Mouse (Mus musculus) cerebellum, postnatal 14 days (tissue): ENCODE measurements at regions not wholly inside any gene's neighbourhood (a gene's known extent, or its start where the extent isn't known, plus 50 kb on each side); places are given as distances from the start of the nearest gene placed in this dataset.
"Not testable (repeated sequence)": the region's sequence is repeated elsewhere in the genome, so short reads cannot be mapped to it uniquely, and the experiment has no call there.

Experiments
- DNase-seq, 2 experiments: peaks; one replicate each; pipeline ENCODE4 v3.0.0; 2021; ENCODE audit warnings: mixed read lengths in 2 of 2

DNA sequence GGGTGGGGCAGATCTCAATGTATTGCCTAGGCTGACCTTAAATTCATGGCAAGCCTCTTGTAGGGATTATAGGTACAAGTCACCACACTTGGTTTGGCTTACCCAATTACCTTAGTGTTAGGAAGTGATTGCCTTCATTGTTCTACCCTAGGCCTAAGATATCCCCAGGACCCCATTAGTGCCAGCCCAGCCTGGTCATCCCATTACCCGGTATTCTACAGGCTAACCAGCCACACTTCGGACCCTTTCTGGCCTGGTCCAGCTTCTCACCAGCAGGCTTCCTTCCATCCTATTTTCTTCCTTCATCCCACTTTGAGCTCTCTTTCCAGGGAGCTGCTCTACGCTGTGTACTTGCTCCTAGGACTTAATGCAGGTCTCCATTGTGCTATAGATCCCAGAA lies 59.5 kb downstream of the Tex35 start:
- no peak for DNase-seq

DNA sequence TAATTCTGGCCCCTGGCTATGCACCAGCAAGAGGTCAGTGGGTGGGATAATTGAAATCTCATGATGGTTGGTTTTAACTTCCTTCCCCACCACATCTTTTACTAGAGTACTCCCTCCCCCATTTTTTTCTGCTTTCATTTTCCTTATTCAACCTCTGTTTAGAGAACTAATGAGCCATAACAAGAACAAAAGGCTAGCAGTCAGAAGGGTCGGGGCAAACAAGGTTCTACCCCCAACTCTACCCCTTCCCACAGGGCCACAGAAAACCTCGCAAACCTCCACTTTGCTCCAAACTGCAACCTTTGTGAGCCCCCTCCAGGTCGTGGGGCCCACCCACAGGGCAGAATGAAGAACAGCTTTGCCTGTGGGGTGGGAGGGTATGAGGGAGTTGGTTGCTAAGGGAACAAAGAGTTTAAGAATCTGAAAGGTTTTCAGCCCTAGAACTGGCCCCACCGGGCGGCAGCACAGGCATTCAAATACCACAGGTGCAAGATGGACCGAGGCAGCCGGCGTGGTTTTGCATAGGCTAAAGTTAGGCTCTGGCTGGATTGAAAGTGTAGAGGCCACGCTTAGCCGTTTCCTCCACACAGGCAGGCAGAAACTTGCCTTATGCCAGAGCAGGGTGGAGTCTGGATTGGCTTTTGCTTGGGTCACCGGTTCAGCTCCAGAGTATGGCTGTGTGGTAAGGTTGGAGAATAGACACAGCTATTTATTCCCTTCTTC lies 60.1 kb downstream of the Tex35 start:
- no peak for DNase-seq

DNA sequence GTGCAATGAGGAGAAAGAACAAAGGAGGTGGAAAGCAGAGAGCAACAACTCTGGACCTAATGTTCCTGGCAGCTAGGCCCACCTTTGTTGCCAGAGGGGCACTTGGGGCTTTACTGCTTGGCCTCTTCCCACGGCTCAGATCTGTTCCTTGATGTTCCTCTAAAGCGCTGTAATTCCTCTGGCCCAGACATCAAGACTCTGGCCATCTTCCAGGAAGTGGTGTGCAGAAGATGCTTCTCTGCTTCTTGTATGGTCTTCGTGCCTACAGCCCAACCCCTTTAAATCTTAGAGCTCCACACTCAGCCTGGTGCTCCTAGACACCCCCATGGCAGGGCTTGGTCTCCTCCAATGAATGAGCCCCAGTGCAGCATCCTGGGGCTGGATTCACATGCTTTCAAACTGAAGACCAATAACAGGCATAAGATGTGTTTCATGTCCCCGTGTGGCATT lies 60.7 kb downstream of the Tex35 start:
- peak in 1 of 2 experiments; percentile 42 for DNase-seq

DNA sequence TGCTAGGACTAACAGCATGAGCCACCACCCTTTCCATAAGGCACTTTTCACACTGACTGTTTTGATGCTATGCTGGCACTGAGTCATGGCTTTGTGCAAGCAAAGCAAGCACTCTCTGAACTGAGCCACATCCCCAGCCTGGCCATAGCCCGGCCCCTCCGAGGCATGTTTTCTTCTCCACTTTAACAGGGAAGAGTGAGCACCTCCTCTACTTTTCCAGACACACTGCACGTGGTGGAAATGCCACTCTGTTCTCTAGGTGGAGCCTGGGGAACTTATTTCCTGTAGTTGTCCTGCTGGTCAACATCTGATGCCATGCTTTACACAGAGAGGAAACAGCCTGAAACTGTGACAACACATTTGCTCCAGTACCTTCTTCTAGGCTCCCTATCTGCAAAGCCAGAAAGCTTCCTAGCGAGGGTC lies 61.7 kb downstream of the Tex35 start:
- no peak for DNase-seq

DNA sequence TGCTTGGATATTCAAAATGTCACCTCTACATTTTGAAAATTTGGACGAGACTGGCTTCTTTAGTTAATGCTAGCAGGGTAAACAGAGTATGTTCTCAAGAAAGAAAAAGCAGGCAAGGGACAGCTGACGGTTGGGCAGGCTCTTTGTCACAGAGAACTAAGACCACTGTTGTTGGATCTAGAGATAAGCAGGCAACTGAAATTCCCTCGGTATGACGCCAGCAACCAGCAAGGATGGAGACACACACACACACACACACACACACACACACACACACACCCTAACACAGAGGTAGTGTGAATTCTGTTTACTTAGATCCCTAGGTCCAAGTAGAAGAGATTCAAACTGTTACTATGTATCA lies 68.7 kb downstream of the Tex35 start:
- DNase-seq, result peak; percentile 32 to 52

DNA sequence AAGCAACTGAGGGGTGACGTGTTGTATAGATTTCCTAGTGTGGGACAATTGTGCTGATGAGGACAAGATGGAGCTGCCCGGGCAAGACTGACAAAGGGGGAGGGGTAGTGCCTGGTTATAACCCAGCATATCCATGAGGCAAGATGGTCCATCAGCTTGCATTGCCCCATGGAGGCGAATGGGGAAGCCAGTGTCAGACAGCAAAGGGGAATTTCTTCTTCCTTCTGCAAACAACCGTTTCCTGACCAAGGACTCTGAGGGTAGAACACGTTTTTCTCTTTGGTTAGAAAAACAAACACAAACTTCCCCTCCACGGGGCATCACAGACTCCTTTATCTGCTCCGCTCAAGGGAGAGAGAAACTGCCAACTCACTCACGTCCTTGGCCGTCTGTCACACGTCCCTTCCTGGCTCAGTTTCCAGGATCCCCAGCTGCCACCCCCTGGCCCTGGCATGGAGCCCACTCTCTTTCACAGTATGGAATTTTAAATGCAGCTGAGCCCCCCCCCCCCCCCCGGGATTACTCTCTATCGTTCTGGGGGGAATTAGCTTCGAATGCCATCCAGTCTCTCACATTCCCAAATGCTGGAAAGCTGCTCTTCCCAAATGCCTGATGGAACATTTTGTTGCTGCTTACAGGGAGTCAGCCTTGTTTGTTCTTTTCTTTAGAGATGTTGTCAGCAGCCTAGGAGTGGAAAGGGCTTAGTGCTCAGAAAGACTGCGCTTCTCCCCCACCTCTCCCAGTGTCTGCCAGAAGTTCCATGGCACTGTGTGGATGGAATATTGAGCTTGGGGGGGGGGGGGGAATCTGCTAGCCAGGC lies 69.3 kb downstream of the Tex35 start:
- DNase-seq, result peak; percentile 85 to 89

DNA sequence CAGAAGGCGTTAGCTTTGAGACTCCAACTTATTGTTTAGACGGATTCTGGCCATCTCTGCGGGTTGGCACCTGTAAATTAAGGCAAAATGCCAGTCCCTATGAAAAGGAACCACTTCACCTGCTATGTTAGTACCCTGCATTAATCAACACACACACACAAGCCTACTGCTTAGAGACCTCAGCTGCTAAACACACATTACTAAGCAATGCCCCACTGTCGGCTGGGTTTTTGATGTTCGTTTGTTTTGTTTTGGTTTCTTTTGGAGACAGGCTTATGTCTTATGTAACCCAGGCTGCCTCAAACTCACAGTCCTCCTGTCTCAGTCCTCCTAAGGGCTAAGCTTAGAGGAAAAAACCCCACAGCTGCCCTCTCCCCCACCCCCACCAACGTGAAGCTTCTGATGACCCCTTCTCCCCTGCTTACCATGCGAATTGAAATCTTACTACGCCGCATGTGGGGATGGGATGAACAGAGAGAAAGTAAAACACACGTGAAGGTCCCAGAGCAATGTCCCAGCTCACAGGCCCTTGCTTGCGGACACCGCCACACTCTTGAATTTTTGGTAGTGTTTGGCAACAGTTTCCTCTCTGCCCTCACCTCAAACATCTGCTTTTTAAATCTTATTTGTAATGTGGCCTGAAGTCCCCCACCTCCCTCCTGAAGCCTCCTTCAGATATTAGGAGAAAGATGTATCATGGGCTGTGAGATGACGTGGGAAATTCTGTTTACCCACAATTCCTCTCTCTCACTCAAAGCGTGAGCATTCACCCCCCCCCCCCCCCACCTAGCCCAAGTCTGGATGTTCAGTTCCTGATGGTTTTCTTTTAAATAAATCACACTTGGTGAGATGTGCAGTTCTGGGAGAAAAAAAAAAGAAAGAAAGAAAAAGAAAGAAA lies 70.1 kb downstream of the Tex35 start:
- no peak for DNase-seq

DNA sequence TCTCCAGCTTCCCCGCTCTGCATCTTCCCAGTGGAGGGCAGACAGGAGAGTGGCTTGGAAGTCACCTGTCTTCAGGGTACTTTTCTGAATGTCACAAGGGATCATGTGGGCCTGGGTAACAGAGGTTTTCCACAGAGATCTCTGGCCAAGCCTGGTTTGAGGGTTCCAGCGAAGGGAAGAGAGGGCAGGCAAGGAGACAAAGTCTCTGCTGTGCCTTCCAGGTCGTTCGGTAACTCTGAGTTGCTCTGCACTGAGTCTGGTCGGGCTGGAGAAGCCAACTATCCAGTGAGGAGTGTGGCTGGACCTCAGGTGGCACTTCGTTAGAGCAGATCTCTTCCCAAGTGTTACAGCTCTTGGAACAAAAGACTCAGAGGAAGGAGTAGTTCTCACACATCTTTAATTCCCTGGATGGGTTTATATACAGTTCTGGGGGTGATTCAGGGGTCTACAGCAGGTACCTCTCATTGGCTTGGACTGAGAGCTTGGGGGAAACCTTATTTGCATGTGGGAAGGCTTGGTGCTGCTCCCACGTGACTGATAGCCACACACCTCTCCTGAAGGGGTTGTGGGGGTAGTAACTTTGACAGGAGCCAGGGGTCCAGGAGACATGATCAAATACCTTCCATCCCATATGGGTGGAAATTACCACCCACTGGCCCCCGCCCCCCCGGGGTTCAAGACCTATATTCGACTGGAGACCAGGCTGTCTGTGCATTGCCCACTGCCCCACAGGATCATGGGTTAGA lies 71.1 kb downstream of the Tex35 start:
- no peak for DNase-seq

DNA sequence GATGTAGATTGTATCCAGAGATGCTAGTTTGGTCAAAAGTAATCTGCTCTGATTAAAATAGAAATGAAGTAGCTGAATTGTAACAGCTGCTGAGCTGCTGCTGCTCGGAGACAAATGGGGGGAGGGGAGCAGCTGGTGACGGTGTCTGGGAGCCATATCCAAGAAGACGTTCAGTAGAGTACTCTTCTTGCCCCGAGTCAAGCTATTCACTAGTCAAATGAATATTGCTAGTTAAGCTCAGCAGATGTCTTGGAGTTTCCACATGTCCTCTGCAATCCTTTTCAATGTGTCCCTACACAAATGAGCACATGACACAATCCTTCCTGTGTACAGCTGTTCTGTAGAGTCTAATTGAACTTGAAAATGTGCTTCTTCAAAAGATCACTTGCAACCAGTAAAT lies 71.7 kb downstream of the Tex35 start:
- DNase-seq, result no peak

DNA sequence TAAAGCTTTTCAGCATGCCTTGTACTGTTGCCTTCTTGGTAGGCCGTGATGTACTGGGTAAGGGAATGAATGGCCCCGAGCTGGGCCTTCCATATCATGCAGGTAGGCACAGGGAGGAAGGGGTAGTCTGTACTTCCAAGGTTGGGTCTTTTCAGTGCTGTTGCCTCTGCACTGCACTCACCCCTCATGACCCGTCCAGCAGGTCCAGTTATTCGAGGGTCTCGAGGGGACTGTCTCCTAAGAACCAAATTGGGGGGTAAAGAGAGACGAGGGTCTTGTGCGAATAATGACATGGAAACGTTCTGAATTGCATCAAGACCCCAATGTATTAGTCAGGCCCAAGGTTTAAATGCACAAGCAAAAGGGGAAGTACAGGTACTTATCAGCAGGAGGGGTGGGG lies 73.3 kb downstream of the Tex35 start:
- not testable (repeated sequence) for DNase-seq

DNA sequence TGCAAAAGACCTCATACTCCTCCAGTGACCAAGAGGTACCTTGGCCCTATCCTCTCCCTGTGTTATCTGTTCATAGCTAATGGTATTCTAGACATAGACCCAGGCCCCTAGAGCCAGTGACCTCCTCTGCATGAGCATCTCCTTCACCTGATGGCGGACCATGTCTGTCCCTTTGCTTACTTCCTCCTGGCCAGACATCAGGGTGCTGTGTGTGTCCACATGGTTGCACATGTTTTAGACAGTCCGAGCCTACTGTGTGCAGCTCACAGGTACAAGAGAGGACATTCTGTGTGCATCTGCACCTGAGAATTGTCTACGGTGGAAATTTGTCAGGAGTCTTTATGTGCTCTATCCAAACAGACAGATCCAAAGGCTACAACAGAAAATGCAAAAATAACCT lies 79.8 kb downstream of the Tex35 start:
- DNase-seq, result no peak

DNA sequence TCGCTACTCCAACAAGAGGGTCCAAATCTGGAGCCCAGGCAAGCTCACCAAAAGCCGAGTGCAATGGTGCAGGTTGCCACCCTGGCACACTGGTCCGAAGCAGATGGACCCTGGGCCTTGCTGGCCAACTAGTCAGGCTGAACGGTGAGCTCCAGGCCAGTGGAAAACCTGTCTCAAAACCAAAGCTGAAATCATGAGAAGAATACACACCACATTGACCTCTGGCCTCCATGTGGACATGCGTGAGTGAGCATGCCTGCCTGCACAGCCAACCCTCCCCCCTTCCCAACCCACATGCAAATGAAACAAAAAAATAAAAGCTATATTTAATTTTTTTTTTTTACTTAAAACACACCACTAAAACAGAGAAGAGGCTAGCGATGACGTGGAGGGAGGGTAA lies 80.8 kb downstream of the Tex35 start:
- DNase-seq, result peak; percentile 62 to 74

DNA sequence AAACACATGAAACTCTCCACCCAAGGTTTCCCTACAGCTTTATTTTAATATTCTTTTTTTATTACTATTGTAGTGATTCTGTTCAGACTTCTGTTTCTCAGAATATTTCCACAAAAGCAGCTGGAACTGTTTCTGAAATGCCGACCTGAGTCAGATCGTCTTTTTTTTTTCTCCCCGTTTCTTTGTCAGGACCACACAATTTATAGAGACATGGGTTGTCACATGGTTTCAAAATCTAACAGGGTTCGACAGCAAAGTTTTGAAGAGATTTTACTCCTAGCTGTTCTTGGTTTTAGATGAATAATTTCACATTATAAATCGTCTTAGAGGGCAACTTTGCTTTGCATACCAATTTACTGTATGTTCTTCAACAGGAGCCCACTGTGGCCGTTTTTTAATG lies 84.0 kb upstream of the Ralgps2 start:
- DNase-seq, result no peak

DNA sequence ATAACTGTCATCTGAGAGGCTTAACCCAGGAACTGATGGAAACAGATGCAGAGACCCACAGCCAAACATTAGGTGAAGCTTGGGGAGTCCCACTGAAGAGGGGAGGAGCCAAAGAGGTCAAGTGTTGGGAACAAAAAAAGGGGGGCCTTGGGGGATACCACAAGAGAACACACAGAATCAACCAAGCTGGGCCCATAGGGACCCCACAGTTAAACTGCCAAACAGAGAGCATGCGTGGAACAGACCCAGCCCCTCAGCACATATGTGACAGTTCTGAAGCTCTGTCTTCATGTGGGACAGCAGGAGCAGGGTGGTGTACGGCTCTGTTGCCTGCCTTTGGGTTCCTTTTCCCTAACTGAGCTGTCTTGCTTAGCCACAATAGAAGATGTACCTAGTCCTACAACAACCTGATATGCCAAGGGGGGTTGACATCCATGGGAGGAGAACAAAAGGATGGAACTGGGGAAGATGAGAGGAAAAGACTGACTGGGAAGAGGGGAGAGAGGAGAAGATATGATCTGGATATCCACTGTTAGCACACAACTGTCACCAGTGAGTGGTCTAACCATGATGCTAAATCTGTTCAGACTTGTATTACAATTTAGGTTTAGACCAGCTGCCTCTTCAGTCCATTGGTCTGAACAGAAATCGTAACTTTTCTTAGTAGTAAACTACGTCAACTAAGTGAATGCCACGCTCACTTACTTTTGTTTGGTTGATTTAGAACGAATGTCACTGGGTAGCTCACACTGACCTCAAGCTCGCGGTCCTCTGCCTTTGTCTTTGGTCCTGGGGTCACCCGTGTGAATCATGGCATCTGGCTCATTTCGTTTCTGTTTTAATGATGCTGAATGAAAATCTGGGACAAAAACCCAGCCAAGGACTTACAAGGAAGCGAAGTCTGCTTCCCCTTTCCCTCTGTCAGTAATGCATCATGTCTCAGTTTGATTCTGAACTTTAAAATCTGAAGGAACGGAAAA lies 83.3 kb upstream of the Ralgps2 start:
- DNase-seq, result no peak

DNA sequence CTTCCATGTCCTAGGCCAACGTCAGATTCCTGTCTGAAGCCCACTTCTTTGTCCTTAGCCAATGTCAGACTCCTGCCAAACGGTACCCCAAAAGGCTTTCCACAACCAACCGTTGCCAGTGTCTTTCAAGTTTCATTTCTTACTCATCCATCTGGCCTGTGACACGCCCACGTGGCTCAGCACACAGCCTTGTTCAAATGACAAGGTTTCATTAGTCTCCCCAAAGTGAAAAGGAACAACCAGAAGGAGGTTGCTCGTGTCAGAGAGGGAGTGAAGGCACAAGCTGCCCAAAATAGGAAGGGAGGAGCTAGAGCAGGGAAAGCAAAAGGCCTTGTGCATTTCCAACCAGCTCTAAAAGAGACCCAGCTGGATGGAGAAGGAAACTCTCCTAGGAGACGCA lies 80.5 kb upstream of the Ralgps2 start:
- DNase-seq, result no peak

DNA sequence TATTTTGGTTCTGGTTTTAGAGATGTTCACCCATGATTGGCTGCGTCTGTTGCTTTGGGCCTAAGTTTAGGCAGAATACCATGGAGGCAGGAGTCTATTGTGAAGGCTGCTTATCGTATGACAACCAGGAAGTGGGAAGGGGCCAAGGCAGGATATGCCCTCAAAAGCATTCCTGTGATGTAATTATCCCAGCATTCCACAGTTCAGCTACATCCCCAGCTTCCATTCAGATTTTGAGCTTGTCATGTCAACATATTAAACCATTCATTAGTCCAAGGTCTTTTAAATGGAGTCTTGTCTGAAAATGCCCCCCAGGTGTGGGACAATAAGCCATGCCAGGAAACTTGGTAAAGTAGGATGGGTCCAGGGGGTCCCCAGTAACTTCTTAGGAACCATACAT lies 79.3 kb upstream of the Ralgps2 start:
- no peak for DNase-seq

DNA sequence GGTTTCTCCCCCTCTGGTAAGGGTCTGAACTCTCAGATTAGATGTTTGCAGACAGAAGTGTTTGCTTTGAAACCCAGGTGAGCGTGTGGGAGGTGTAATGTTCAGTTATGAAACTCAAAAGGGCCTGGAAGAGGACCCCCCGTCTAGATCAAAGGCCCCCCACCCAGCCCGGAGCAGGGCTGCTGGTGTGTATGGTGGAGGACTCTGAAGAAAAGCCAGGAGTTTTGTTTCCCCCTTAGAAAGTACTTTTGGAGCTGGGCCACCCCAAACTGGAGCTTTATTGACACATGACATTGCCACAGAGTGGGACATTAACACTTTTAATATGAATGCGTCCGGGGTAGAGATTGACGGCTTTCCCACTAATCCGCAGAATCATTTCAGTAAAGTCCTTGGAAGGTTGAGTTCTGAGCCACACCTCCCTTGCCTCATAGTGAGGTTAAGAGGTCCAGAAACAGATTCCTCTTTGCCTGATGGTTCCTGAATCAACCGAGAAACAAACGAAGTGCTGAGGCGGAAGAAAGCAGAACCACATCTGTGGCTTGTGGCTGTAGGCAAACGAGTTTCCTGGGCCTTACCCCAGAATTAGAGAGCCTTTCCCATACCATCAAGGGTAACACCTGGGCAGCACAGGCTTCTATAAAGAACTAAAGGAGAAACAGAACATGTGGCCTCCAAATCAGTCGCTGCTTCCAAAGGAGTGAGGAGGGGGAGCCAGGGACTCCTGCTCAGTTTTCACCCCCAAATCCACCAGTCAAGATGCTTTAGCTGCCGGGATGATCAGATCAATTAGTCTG lies 78.0 kb upstream of the Ralgps2 start:
- no peak for DNase-seq

DNA sequence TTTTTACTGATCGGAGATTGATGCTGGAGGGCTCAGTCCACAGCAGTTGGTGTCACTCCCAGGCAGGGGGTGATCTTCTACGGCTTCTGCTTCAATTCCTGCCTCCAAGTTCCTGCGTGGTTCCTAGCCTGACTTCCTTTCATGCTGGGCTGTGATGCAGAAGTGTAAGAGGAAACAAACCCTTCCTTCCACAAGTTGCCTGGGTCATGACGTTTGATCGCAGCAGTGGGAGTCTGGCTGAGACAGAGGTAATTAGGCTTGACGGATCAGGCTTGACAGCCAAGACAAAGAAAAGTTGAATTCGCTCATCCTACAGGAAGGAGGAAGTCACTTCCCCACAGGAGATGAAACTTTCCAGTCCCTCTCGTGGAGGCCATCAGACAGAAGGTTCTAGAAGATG lies 77.2 kb upstream of the Ralgps2 start:
- DNase-seq, result no peak

DNA sequence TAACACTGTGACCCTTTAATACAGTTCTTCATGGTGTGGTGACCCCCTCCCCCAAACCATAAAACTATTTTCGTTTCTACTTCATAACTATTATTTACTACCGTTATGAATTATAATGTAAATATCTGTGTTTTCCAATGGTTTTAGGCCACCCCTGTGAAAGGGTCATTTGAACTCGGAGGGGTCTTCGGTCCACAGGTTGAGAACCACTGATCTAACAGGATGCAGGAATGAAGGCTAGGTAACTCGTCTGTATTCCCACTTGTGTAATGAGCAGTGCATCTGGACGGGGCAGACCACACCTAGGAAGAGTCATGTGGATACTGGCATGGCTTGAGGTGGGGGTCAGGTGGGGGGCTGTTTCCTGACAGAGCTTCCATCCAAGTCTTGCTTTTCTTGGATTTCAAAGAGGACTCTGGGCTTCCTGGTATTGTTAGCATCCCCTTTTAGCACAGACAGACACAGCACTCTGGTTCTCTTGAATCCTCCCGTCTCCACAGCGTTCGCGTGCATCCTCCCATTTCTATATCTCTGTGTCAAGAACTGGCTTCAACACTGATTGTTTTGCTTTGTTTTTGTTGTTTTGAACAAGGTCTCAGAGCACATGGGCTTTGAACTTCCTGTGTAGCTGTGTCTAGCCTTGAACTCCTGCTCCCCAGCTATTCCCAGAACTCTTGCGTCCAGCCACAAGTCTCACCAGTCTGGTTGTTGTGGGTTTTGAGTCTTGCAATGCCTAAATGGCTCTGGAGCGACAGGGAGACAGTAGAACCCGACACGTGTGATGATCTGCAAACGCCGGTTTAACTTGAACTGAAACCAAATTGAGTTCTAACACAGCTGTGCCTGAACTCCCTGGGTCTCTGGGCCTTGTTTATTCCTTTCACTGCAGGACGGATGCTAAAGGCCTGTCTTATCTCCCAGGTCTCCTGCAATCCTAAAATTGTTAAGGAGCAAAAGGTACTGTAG lies 75.4 kb upstream of the Ralgps2 start:
- no peak for DNase-seq
